Mouse (Mus musculus): Measurements from ENCODE around the gene Ddo. TPM values are rescaled to one million over a fixed set of nuclear protein-coding genes. Genes with fewer than 3 reads are reported as not detected.

Gene Ddo
- total RNA-seq, 2 experiments from 2014 or later, result 13.6 to 15.0 TPM

GRCm38 (mm10) chr10:40713829-40714228 lies 84.0 kb downstream of the Ddo start:
- DNase-seq (ENCODE audit: extremely low spot score in 1 of 2, low spot score in 1 of 2), result peak in 1 of 2 experiments; percentile 4

GRCm38 (mm10) chr10:40715151-40715550 lies 85.3 kb downstream of the Ddo start:
- DNase-seq (ENCODE audit: extremely low spot score in 1 of 2, low spot score in 1 of 2), result peak in 1 of 2 experiments; percentile 5

GRCm38 (mm10) chr10:40716296-40716695 lies 86.5 kb downstream of the Ddo start:
- DNase-seq (ENCODE audit: extremely low spot score in 1 of 2, low spot score in 1 of 2), result peak in 1 of 2 experiments; percentile 6

GRCm38 (mm10) chr10:40716713-40717112 lies 86.9 kb downstream of the Ddo start:
- DNase-seq (ENCODE audit: extremely low spot score in 1 of 2, low spot score in 1 of 2), result peak in 1 of 2 experiments; percentile 5

- DNase-seq (ENCODE audit: extremely low spot score in 1 of 2, low spot score in 1 of 2), result peak in 1 of 2 experiments; percentile 4
Measured at GRCm38 (mm10) chr10:40718362-40718761, 88.6 kb downstream of the Ddo start.

GRCm38 (mm10) chr10:40719062-40719461 lies 89.3 kb downstream of the Ddo start:
- peak; percentile 5 to 6 for DNase-seq (ENCODE audit: extremely low spot score in 1 of 2, low spot score in 1 of 2)

GRCm38 (mm10) chr10:40720883-40721282 lies 91.1 kb downstream of the Ddo start:
- peak; percentile 3 to 5 for DNase-seq (ENCODE audit: extremely low spot score in 1 of 2, low spot score in 1 of 2)

GRCm38 (mm10) chr10:40724342-40724741 lies 94.5 kb downstream of the Ddo start:
- DNase-seq (ENCODE audit: extremely low spot score in 1 of 2, low spot score in 1 of 2), result no peak

- peak in 1 of 2 experiments; percentile 4 for DNase-seq (ENCODE audit: extremely low spot score in 1 of 2, low spot score in 1 of 2)
Measured at GRCm38 (mm10) chr10:40725066-40725465, 95.3 kb downstream of the Ddo start.

GRCm38 (mm10) chr10:40725471-40725870 lies 95.7 kb downstream of the Ddo start:
- DNase-seq (ENCODE audit: extremely low spot score in 1 of 2, low spot score in 1 of 2), result peak in 1 of 2 experiments; percentile 2

GRCm38 (mm10) chr10:40726288-40726902 lies 96.6 kb downstream of the Ddo start:
- peak in 1 of 2 experiments; percentile 20 for DNase-seq (ENCODE audit: extremely low spot score in 1 of 2, low spot score in 1 of 2)

GRCm38 (mm10) chr10:40726989-40727388 lies 97.2 kb downstream of the Ddo start:
- DNase-seq (ENCODE audit: extremely low spot score in 1 of 2, low spot score in 1 of 2), result peak in 1 of 2 experiments; percentile 2

- peak; percentile 3 to 10 for DNase-seq (ENCODE audit: extremely low spot score in 1 of 2, low spot score in 1 of 2)
Measured at GRCm38 (mm10) chr10:40730200-40730599, 100.4 kb downstream of the Ddo start.

Other genes starting within 250 kb of the Ddo start
- gene Slc22a16, start 59.7 kb upstream of the Ddo start, total RNA-seq (2021), result not detected
- 1 to 10 TPM; 1.7 to 2.3 TPM for gene Mettl24, start 53.3 kb downstream of the Ddo start, total RNA-seq (2021)

All from layer of hippocampus, postnatal 25 days (tissue).